Mouse (Mus musculus): Measurements from ENCODE around the gene Dusp14. TPM values are rescaled to one million over a fixed set of nuclear protein-coding genes. Genes with fewer than 3 reads are reported as not detected.

Dusp14 gene
- polyA plus RNA-seq, 1 experiment from 2014 or later = 10.3 TPM

DNA sequence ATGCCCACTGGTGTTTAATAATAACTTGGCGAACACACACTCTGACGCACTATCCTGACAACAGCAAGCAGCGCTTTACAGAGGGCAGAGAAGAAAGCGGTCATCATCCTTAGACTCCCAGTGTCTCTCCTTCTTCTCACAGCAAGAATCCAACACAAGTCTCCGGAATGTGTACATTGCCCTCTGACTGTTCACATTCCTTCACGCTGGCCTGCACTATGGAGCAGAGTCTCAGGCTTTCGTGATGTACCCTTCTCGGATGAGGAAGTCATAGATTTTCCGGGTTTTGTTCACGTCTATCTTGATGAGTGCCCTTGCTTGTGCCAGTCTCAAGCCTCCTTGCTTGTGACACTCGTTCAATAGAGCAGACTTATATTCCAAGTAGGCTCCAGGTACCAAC lies 10.3 kb upstream of the Dusp14 start:
- Histone ChIP-seq H3K4me1 (no peaks in the 10 kb centered on the region), H3K27ac (replicated peaks) (no peak overlapping the region), H3K9me3 (replicated peaks) (no peaks in the 10 kb centered on the region), H3K4me3 (no peak overlapping the region), H3K27me3 (ENCODE audit: low read depth, poor library complexity, severe bottlenecking) (no peaks in the 10 kb centered on the region), H3K36me3 (peaks cover 61% of the 10 kb centered on the region)
- DNase-seq (ENCODE audit: low spot score) = no peak
- WGBS = 96% methylated on average over 11 of the region's 11 CpGs

DNA sequence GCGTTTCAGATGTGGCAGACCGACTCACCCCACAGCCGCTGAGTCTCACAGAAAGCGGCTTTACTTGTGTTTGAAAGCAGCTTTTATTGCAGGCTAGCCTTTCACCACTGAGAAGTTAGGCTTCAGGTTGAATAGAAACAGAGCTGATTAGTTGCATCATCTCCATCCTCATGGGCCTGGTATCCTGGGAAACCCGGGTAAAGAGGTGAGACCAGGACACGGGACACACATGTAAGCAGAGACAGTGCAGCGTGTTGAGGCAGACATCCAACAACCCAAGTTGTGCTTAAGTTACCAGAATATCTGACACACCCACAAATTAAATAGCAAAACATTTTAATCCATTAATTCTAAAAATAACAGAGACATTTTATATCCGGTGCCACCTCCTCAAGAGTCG lies 9.5 kb upstream of the Dusp14 start:
- Histone ChIP-seq H3K27me3 (ENCODE audit: low read depth, poor library complexity, severe bottlenecking) (no peaks in the 10 kb centered on the region), H3K36me3 (peaks cover 54% of the 10 kb centered on the region), H3K9me3 (replicated peaks) (no peaks in the 10 kb centered on the region), H3K4me3 (no peak overlapping the region), H3K27ac (replicated peaks) (no peak overlapping the region), H3K4me1 (no peaks in the 10 kb centered on the region)
- DNase-seq (ENCODE audit: low spot score) = no peak
- 95% methylated on average over 9 of the region's 9 CpGs for WGBS

GRCm38 (mm10) chr11:84077008-84077407 lies 7.9 kb upstream of the Dusp14 start:
- WGBS = 81% methylated on average over 2 of the region's 2 CpGs
- DNase-seq (ENCODE audit: low spot score) = no peak
- Histone ChIP-seq H3K27me3 (ENCODE audit: low read depth, poor library complexity, severe bottlenecking) (no peaks in the 10 kb centered on the region), H3K4me1 (0 out of 2 replicates have a peak, but pooled peaks cover 6% of the 10 kb centered on the region), H3K27ac (replicated peaks) (no peak overlapping the region), H3K36me3 (peaks cover 40% of the 10 kb centered on the region), H3K9me3 (replicated peaks) (no peaks in the 10 kb centered on the region), H3K4me3 (no peak overlapping the region)

DNA sequence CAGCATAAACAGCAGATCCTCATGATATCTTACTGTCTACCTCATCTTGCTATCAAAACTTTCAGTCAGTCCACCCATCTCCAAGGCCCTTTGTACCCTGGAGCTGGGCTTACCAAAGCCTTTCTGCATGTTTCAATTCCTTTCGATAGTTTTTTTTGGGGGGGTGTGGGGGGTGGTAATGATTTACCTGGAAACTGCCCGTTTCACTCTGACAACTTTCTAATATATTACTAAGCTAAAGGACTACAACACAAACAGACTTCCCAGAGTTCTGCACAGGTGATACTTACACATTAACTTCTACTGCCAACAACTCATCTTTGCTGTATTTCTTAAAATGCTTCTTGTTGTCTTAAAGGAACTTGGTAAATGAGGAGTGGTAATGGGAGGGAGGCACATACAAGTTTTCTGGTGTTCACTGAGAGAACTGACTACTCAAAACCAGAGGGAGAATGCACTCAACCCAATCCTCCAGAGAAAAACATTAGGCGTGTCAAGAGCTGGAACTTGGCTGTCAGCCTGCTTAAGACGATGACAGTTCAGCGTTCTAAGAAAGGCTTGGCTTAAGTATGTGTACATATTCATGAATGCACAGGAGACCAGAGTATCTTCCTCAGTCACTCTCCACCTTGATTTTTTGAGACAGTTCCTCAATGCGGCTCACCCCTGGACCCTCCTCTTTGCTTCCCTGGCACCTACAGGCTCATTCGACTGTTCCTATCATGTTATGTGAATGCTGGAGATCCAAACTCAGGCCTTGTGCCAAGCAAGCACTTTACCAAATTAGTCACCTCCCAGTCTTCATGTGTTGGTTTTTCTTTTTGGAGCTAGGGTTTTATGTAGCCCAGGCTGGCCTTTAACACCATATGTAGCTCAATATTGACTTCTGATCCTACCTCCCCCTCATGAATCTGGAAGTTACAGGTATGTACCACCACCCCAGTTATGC lies 5.0 kb upstream of the Dusp14 start:
- 0 out of 2 replicates have a peak, but pooled peaks cover 7% of the 10 kb centered on the region for H3K4me1 ChIP-seq
- WGBS = 91% methylated on average over 7 of the region's 7 CpGs
- no peaks in the 10 kb centered on the region for H3K9me3 ChIP-seq (replicated peaks)
- H3K36me3 ChIP-seq = peaks cover 11% of the 10 kb centered on the region
- no peak for DNase-seq (ENCODE audit: low spot score)
- no peak overlapping the region for H3K4me3 ChIP-seq
- H3K27ac ChIP-seq (replicated peaks) = no peak overlapping the region
- H3K27me3 ChIP-seq (ENCODE audit: low read depth, poor library complexity, severe bottlenecking) = peaks cover 16% of the 10 kb centered on the region

DNA sequence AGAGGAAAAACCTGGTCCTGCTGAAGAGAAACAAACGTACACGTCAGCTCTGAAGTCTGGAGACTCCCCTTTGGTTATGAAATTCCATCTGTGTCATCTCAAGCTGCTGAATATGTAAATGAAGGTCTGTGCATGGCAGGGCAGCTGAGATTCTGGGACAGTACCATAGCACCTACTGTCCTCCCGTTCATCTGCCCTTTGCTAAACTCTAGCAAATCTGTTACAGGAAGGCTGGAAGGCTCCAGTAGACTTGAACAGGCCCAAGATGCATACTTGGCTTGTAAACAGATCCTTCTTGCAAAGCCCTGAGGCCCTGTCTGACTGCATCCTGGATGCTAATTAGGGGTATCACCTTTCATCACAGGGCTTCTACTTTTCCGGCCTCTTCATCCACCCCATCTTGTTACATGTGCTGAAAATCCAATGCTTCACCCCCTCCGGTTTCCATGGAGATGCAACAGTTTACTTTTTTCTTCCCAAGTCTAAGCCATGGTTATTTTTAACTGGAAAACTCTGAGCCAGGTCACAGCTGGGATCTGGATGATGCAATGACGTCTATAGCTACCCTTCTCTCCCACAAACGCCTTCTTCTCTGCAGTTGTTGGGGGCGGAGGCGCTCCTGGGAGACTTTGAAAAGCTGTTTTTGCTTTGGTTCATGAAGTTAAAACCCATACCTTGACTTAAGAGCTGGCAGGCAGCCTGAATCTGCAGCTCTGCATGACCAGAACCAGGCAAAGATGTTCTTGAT lies 4.0 kb upstream of the Dusp14 start:
- no peak overlapping the region for H3K27ac ChIP-seq (replicated peaks)
- H3K36me3 ChIP-seq = peaks cover under 1% of the 10 kb centered on the region
- 66% methylated on average over 9 of the region's 9 CpGs for WGBS
- H3K4me1 ChIP-seq = peaks cover 15% of the 10 kb centered on the region; the same call in 1 of the 2 replicates
- H3K4me3 ChIP-seq = no peak overlapping the region
- no peaks in the 10 kb centered on the region for H3K9me3 ChIP-seq (replicated peaks)
- DNase-seq (ENCODE audit: low spot score) = no peak
- peaks cover 26% of the 10 kb centered on the region for H3K27me3 ChIP-seq (ENCODE audit: low read depth, poor library complexity, severe bottlenecking)

DNA sequence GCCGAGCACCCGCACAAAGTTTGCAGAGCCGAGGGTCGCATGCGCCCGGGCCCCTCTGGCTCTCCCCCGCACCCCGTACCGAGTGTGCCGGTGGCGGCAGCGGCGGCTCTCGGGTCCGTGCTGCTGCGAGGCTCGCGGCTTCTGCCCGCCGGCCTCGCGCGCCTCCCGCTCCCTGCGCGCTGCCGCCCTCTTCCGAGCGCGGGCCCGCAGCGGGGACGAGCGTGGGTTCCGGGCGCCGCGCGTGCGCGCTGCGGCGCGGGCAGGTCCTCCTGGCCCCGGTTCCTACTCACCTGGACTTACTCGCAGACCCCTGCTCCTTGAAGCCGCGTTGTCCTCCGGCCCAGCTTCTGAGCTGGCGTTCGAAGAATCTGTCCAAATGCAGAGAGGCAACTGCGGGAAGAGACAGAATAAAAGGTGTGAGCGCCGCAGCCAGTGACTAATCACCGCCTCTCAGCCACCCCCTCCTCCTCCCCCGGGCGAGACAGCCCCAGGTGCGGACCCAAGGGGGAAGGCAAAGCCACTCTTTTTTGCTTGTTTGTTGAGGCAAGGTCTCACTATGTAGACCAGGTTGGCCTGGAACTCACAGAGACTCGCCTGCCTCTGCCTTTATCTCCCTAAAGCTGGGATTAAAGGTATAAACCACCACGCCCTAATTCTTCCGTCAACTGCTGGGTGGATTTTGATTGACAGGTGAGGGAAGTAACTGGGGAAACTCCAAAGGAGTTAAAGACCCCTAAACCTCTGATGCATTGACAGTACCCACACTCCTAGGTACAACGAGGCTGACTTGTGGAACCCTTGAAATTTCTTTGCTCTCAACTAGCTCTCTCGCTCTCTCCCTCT lies 649 bp downstream of the Dusp14 start:
- peaks cover 64% of the 10 kb centered on the region for H3K27me3 ChIP-seq (ENCODE audit: low read depth, poor library complexity, severe bottlenecking)

DNA sequence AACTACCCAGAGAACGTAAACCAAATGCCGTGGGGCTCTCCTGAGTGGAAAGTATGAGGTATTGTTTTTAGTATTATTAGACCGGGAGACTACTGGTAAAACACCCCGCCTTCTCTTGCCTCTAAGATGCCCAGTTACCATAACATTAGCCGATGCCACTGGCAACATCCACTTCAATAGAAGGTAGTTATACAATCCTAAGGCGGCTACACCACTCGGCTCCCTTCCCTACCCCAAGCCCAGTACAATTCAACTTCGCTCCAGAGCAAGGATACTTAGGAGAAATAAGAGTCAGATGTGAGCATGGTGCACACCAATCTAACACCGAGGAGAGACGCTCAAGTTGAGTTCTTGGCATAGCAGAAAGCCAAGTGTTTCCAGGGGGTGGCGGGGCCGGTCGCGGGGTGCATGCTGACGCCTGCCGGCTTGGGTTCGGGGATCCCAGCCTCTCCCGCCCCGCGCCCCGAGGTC lies 1.3 kb downstream of the Dusp14 start:
- H3K27me3 ChIP-seq (ENCODE audit: low read depth, poor library complexity, severe bottlenecking) = peaks cover 64% of the 10 kb centered on the region
- no peak for DNase-seq (ENCODE audit: low spot score)
- no peaks in the 10 kb centered on the region for H3K36me3 ChIP-seq
- H3K27ac ChIP-seq (replicated peaks) = peak overlapping the region; percentile 85
- no peaks in the 10 kb centered on the region for H3K9me3 ChIP-seq (replicated peaks)
- peaks cover 39% of the 10 kb centered on the region for H3K4me1 ChIP-seq
- WGBS = 4% methylated on average over 21 of the region's 21 CpGs
- peak overlapping the region; percentile 77 for H3K4me3 ChIP-seq

More for the DNA sequence above, 649 bp downstream of the Dusp14 start:
- peak overlapping the region; percentile 85 for H3K27ac ChIP-seq (replicated peaks)
- H3K36me3 ChIP-seq = no peaks in the 10 kb centered on the region
- peak overlapping the region; percentile 77 for H3K4me3 ChIP-seq
- DNase-seq (ENCODE audit: low spot score) = peak; percentile 67
- no peaks in the 10 kb centered on the region for H3K9me3 ChIP-seq (replicated peaks)
- 2% methylated on average over 63 of the region's 63 CpGs for WGBS
- peaks cover 41% of the 10 kb centered on the region for H3K4me1 ChIP-seq

GRCm38 (mm10) chr11:84066927-84067645 lies 2.0 kb downstream of the Dusp14 start:
- H3K4me1 ChIP-seq = peaks cover 39% of the 10 kb centered on the region
- peak overlapping the region; percentile 77 for H3K4me3 ChIP-seq
- no peak overlapping the region for H3K27ac ChIP-seq (replicated peaks)
- DNase-seq (ENCODE audit: low spot score) = peak; percentile 34
- peaks cover 64% of the 10 kb centered on the region for H3K27me3 ChIP-seq (ENCODE audit: low read depth, poor library complexity, severe bottlenecking)
- H3K36me3 ChIP-seq = no peaks in the 10 kb centered on the region
- WGBS = 9% methylated on average over 18 of the region's 18 CpGs
- H3K9me3 ChIP-seq (replicated peaks) = no peaks in the 10 kb centered on the region

- 13% methylated on average over 11 of the region's 11 CpGs for WGBS
- H3K27me3 ChIP-seq (ENCODE audit: low read depth, poor library complexity, severe bottlenecking) = peaks cover 64% of the 10 kb centered on the region
These were observed 3.0 kb downstream of the Dusp14 start for GRCm38 (mm10) chr11:84066071-84066481.

GRCm38 (mm10) chr11:84063631-84064209 lies 5.3 kb downstream of the Dusp14 start:
- 87% methylated on average over 3 of the region's 3 CpGs for WGBS
- Histone ChIP-seq H3K36me3 (no peaks in the 10 kb centered on the region), H3K27me3 (ENCODE audit: low read depth, poor library complexity, severe bottlenecking) (peaks cover 44% of the 10 kb centered on the region), H3K27ac (replicated peaks) (no peak overlapping the region), H3K4me1 (peaks cover 35% of the 10 kb centered on the region), H3K9me3 (replicated peaks) (no peaks in the 10 kb centered on the region), H3K4me3 (no peak overlapping the region)
- no peak for DNase-seq (ENCODE audit: low spot score)

More at GRCm38 (mm10) chr11:84066071-84066481, 3.0 kb downstream of the Dusp14 start:
- Histone ChIP-seq H3K27ac (replicated peaks) (no peak overlapping the region), H3K36me3 (no peaks in the 10 kb centered on the region), H3K9me3 (replicated peaks) (no peaks in the 10 kb centered on the region), H3K4me3 (peak overlapping the region; percentile 18; the same call in 1 of the 2 replicates), H3K4me1 (peaks cover 39% of the 10 kb centered on the region)
- no peak for DNase-seq (ENCODE audit: low spot score)

- Histone ChIP-seq H3K9me3 (replicated peaks) (no peaks in the 10 kb centered on the region), H3K4me1 (peaks cover 27% of the 10 kb centered on the region), H3K4me3 (no peak overlapping the region), H3K27me3 (ENCODE audit: low read depth, poor library complexity, severe bottlenecking) (peaks cover 37% of the 10 kb centered on the region), H3K36me3 (no peaks in the 10 kb centered on the region), H3K27ac (replicated peaks) (no peak overlapping the region)
- no peak for DNase-seq (ENCODE audit: low spot score)
- WGBS = 68% methylated on average over 2 of the region's 2 CpGs
These were observed 6.3 kb downstream of the Dusp14 start for GRCm38 (mm10) chr11:84062805-84063204.

All from midbrain, embryonic 10.5 days (tissue).